In genomic region chr6:108458182-108458571, GRCm38 (mm10) we compare ENCODE assay signal across 8 mouse cellular contexts.
A peak's percentile ranks its signal among the peaks of the same experiment; 100 is the strongest.
DNase-seq lines count a peak whose midpoint lies in the region; ATAC-seq and TF ChIP-seq lines count a peak whose summit lies in the region.

No protein-coding gene starts in this region.

- no peak overlapping the region for H3K4me3 ChIP-seq in lung, embryonic 14.5 days (ENCODE audit: low read depth, low read length)
- no peak overlapping the region for H3K4me3 ChIP-seq in kidney, embryonic 16.5 days (ENCODE audit: low read length)
- H3K4me3 ChIP-seq in stomach, embryonic 14.5 days (ENCODE audit: low read depth, low read length) = no peak overlapping the region

- no peak for TF ChIP-seq CTCF in lung, embryonic 14.5 days (IDR thresholded peaks at IDR 0.05; ENCODE audit: low read depth)

- no peak for DNase-seq in lung, embryonic 14.5 days
- DNase-seq in lung, postnatal 10 days = no peak
- peak; percentile 39 to 42 for DNase-seq in gastrocnemius, postnatal 36 days
- no peak for DNase-seq in right cerebral cortex, adult 18-20 months
- DNase-seq in Muller cell, postnatal 12 days (ENCODE audit: inconsistent ontology term) = no peak
- no peak for DNase-seq in ovary, adult 18-20 months (ENCODE audit: low spot score)

- ATAC-seq in lung, embryonic 14.5 days (ENCODE audit: insufficient read depth) = peak; percentile 13; the same call in 1 of the 2 replicates
- ATAC-seq in kidney, embryonic 16.5 days (ENCODE audit: low FRiP score, low TSS enrichment) = peak; percentile 85
- peak; percentile 40; the same call in 1 of the 2 replicates for ATAC-seq in stomach, embryonic 14.5 days (ENCODE audit: insufficient number of reproducible peaks, insufficient read depth, low FRiP score, low read depth)

- no peak overlapping the region for H3K9ac ChIP-seq in lung, embryonic 14.5 days
- H3K9ac ChIP-seq in kidney, embryonic 16.5 days (replicated peaks; ENCODE audit: low read length) = no peak overlapping the region
- H3K9ac ChIP-seq in stomach, embryonic 14.5 days (replicated peaks; ENCODE audit: low read depth, low read length) = no peak overlapping the region

- peak overlapping the region; percentile 79 for H3K27ac ChIP-seq in lung, embryonic 14.5 days (ENCODE audit: low read depth)
- peak overlapping the region; percentile 89 for H3K27ac ChIP-seq in kidney, embryonic 16.5 days (ENCODE audit: low read length)
- peak overlapping the region; percentile 77; the same call in 1 of the 2 replicates for H3K27ac ChIP-seq in stomach, embryonic 14.5 days (ENCODE audit: low read length)

- H3K27me3 ChIP-seq in lung, embryonic 14.5 days (ENCODE audit: insufficient read depth, low read length) = no peaks in the 10 kb centered on the region
- no peaks in the 10 kb centered on the region for H3K27me3 ChIP-seq in kidney, embryonic 16.5 days (ENCODE audit: insufficient read depth, low read length)
- no peaks in the 10 kb centered on the region for H3K27me3 ChIP-seq in stomach, embryonic 14.5 days (ENCODE audit: control insufficient read depth, insufficient read depth, low read length)

- H3K36me3 ChIP-seq in lung, embryonic 14.5 days (ENCODE audit: insufficient read depth) = no peaks in the 10 kb centered on the region
- no peaks in the 10 kb centered on the region for H3K36me3 ChIP-seq in kidney, embryonic 16.5 days (ENCODE audit: insufficient read depth, low read length)
- H3K36me3 ChIP-seq in stomach, embryonic 14.5 days (ENCODE audit: control insufficient read depth, insufficient read depth, low read length) = no peaks in the 10 kb centered on the region

- no peaks in the 10 kb centered on the region for H3K9me3 ChIP-seq in lung, embryonic 14.5 days (ENCODE audit: low read depth, low read length)
- no peaks in the 10 kb centered on the region for H3K9me3 ChIP-seq in kidney, embryonic 16.5 days (ENCODE audit: low read length)
- H3K9me3 ChIP-seq in stomach, embryonic 14.5 days (ENCODE audit: control insufficient read depth, low read depth, low read length) = no peaks in the 10 kb centered on the region

- no peak overlapping the region for H3K4me2 ChIP-seq in lung, embryonic 14.5 days
- H3K4me2 ChIP-seq in kidney, embryonic 16.5 days (replicated peaks; ENCODE audit: low read depth, low read length) = 0 out of 2 replicates have a peak overlapping the region, but pooled peaks have one; percentile 14
- no peak overlapping the region for H3K4me2 ChIP-seq in stomach, embryonic 14.5 days (replicated peaks; ENCODE audit: low read depth, low read length)

- intact Hi-C loops in gastrocnemius, postnatal 36 days (cut with DNase I) = loop anchor here (5.0 kb wide), 1 partner anchor 74 kb away; no protein-coding TSS in a partner anchor

- WGBS in lung, embryonic 14.5 days = 35% methylated on average over 2 of the region's 2 CpGs
- WGBS in kidney, embryonic 16.5 days = 27% methylated on average over 2 of the region's 2 CpGs
- WGBS in stomach, embryonic 14.5 days = 35% methylated on average over 2 of the region's 2 CpGs

- H3K4me1 ChIP-seq in lung, embryonic 14.5 days (ENCODE audit: insufficient read depth) = peaks cover 15% of the 10 kb centered on the region
- peaks cover 47% of the 10 kb centered on the region for H3K4me1 ChIP-seq in kidney, embryonic 16.5 days (ENCODE audit: insufficient read depth, low read length)
- peaks cover 23% of the 10 kb centered on the region for H3K4me1 ChIP-seq in stomach, embryonic 14.5 days (ENCODE audit: control insufficient read depth, insufficient read depth, low read length)

Comparison
In these comparisons a context has a peak if more than half of its experiments do, and no peak if none do; other contexts are left out.
1. ATAC-seq: peak in every context shown above with its lines; median percentile 85 in kidney, embryonic 16.5 days; 40 in stomach, embryonic 14.5 days; 13 in lung, embryonic 14.5 days.
2. DNase-seq: peak in gastrocnemius, postnatal 36 days (2 of 2); none in lung, embryonic 14.5 days (single experiment), lung, postnatal 10 days (single experiment), right cerebral cortex, adult 18-20 months (single experiment), Muller cell, postnatal 12 days (single experiment) and ovary, adult 18-20 months (single experiment).
3. Peak in every context shown above with its lines, with median percentiles within 50 percentile points of each other: H3K27ac ChIP-seq.